Mouse (Mus musculus) limb, embryonic 11.5 days (tissue): ENCODE results near the gene Trappc10. TPM values are rescaled to one million over a fixed set of nuclear protein-coding genes. Genes with fewer than 3 reads are reported as not detected.

ENCODE experiments used
- ATAC-seq: fragments of 200-750 bp; cut with Nextera tagmentation; 2 replicates; pipeline ENCODE4 v1.8.0; 2017; ENCODE audit warnings: low read depth; ENCODE audit not compliant: insufficient number of reproducible peaks, low FRiP score, low TSS enrichment
- DNase-seq: peaks from one replicate; pipeline ENCODE4 v3.0.0-alpha.2; 2015; ENCODE audit warnings: low spot score
- H3K27ac ChIP-seq: fragments of 300-500 bp; sonication (generic); replicated peaks from 2 replicates; pipeline ENCODE4 v1.5.1; 2014; ENCODE audit warnings: low read depth, mild to moderate bottlenecking, low read length
- H3K27me3 ChIP-seq: fragments of 300-500 bp; sonication (generic); 2 replicates; pipeline ENCODE4 v1.6.1; 2014; ENCODE audit warnings: mild to moderate bottlenecking, low read length, mixed read lengths; ENCODE audit not compliant: control insufficient read depth, insufficient read depth
- H3K36me3 ChIP-seq: fragments of 300-500 bp; sonication (generic); 2 replicates; pipeline ENCODE4 v1.6.1; 2014; ENCODE audit warnings: mild to moderate bottlenecking, low read length, moderate library complexity, mixed read lengths; ENCODE audit not compliant: control insufficient read depth, insufficient read depth
- H3K4me1 ChIP-seq: fragments of 300-500 bp; sonication (generic); 2 replicates; pipeline ENCODE4 v1.6.1; 2014; ENCODE audit warnings: low read length, mixed read lengths; ENCODE audit not compliant: control insufficient read depth, insufficient read depth
- H3K4me2 ChIP-seq: fragments of 300-500 bp; sonication (generic); 2 replicates; pipeline ENCODE4 v1.6.1; 2014; ENCODE audit warnings: low read depth, mild to moderate bottlenecking, moderate library complexity; ENCODE audit not compliant: severe bottlenecking
- H3K4me3 ChIP-seq: fragments of 300-500 bp; sonication (generic); 2 replicates; pipeline ENCODE4 v1.5.1; 2014; ENCODE audit warnings: low read depth, low read length
- H3K9ac ChIP-seq: fragments of 300-500 bp; sonication (generic); 2 replicates; pipeline ENCODE4 v1.6.1; 2014; ENCODE audit warnings: mild to moderate bottlenecking, low read length
- H3K9me3 ChIP-seq: fragments of 300-500 bp; sonication (generic); 2 replicates; pipeline ENCODE4 v1.6.1; 2016; ENCODE audit warnings: low read length; ENCODE audit not compliant: control insufficient read depth
- WGBS: fragments of 180-500 bp; shearing (Covaris S2); extraction: QIAGEN DNeasy Blood & Tissue Kit; methylation state at CpG from one replicate; pipeline ENCODE4 v1.1.7; 2014; 5-methylcytosine and 5-hydroxymethylcytosine counted together
- polyA plus RNA-seq: library from polyadenylated mRNA; unstranded; fragments of >200 nt; fragmentation: Nextera tagmentation; extraction: Ambion mirVana; gene quantifications from 2 replicates; pipeline ENCODE4 v1.2.1, GENCODE M21; 2014

The Trappc10 gene
- polyA plus RNA-seq, 1 experiment from 2014 or later = 14.4 TPM

DNA sequence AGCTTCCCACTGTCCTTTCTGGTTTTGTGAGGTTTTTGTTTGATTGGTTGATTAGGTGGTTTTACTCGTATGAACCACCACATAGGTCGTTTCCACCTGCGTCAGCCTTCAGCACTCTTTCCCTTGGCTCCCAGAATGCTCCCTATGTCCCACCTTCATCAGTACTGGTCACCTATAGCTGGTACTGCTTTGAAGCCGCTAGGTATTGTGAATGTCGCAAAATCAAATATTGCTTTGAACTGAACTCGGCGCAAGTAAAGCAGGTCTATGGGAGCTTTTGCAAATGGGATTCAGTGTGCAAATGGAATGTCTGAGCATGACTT lies 745 bp upstream of the Trappc10 start:
- H3K9ac ChIP-seq = no peak overlapping the region; the same call in 1 of the 2 replicates
- H3K4me3 ChIP-seq = peak overlapping the region; percentile 91
- peak overlapping the region; percentile 96 for H3K4me2 ChIP-seq
- no peak for DNase-seq
- ATAC-seq = peak; percentile 38; the same call in 1 of the 2 replicates
- H3K4me1 ChIP-seq = peaks cover 6% of the 10 kb centered on the region; the same call in 1 of the 2 replicates
- no peaks in the 10 kb centered on the region for H3K27me3 ChIP-seq
- 25% methylated on average over 7 of the region's 7 CpGs for WGBS
- no peaks in the 10 kb centered on the region for H3K36me3 ChIP-seq
- no peak overlapping the region for H3K27ac ChIP-seq
- H3K9me3 ChIP-seq = no peaks in the 10 kb centered on the region

- H3K27me3 ChIP-seq = no peaks in the 10 kb centered on the region
- H3K27ac ChIP-seq = no peak overlapping the region
- peak overlapping the region; percentile 96 for H3K4me2 ChIP-seq
- WGBS = under 1% methylated on average over 27 of the region's 33 CpGs
- H3K4me1 ChIP-seq = peaks cover 6% of the 10 kb centered on the region; the same call in 1 of the 2 replicates
- H3K9ac ChIP-seq = peak overlapping the region; percentile 76
- ATAC-seq (peak; percentile 55), DNase-seq (no peak)
- no peaks in the 10 kb centered on the region for H3K9me3 ChIP-seq
- no peaks in the 10 kb centered on the region for H3K36me3 ChIP-seq
- peak overlapping the region; percentile 91 for H3K4me3 ChIP-seq
These were observed 393 bp downstream of the Trappc10 start for GRCm38 (mm10) chr10:78244058-78244437.

DNA sequence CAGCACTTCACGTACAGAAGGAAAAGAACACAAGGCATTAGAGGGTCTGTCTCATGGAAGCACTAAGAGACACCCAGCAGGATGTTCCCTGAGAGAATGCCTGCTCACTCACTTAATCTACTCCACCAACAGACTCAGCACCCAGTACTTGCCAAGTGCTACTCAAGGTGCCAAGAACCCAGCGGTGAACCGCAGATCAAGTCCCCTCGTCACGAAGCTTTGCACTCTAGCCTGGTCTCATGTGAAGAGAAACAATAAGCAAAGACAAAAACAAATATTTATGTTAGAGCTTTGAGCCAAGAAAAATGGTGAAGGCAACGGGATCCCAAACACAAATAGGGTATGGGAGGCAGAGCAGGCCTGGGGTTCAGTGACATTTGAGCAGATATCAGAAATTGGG lies 5.5 kb downstream of the Trappc10 start:
- Histone ChIP-seq H3K9ac (no peak overlapping the region), H3K27ac (no peak overlapping the region), H3K4me2 (no peak overlapping the region), H3K36me3 (no peaks in the 10 kb centered on the region), H3K4me1 (peaks cover 6% of the 10 kb centered on the region; the same call in 1 of the 2 replicates), H3K4me3 (no peak overlapping the region), H3K9me3 (no peaks in the 10 kb centered on the region), H3K27me3 (no peaks in the 10 kb centered on the region)
- 94% methylated on average over 6 of the region's 6 CpGs for WGBS
- ATAC-seq = no peak
- no peak for DNase-seq

DNA sequence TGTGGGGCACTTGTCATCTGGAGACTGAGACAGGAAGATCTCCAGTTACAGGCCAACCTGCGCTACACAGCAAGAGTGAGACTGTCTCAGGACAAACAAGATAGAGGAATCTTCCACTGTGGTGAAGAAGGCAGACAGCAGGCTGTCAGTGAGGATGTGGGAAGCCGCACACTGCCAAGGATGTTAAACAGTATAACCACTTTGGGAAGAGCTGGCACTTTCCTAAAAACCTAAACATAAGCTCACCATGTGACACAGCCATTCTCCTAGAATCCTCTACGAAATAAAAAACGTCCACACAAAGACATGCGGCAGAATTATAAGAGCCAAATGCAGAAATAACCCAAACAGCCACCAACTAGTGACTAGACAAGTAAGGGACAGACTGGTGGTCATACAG lies 6.1 kb downstream of the Trappc10 start:
- H3K36me3 ChIP-seq = no peaks in the 10 kb centered on the region
- no peak overlapping the region for H3K4me3 ChIP-seq
- H3K4me1 ChIP-seq = peaks cover 2% of the 10 kb centered on the region; the same call in 1 of the 2 replicates
- no peak overlapping the region for H3K4me2 ChIP-seq
- no peaks in the 10 kb centered on the region for H3K27me3 ChIP-seq
- 88% methylated on average over 5 of the region's 5 CpGs for whole genome bisulfite sequencing
- no peak overlapping the region for H3K9ac ChIP-seq
- ATAC-seq (no peak), DNase-seq (no peak)
- no peak overlapping the region for H3K27ac ChIP-seq
- no peaks in the 10 kb centered on the region for H3K9me3 ChIP-seq

- Histone ChIP-seq H3K27ac (no peak overlapping the region), H3K4me1 (no peaks in the 10 kb centered on the region), H3K27me3 (no peaks in the 10 kb centered on the region), H3K4me2 (no peak overlapping the region), H3K4me3 (no peak overlapping the region), H3K9ac (no peak overlapping the region), H3K36me3 (no peaks in the 10 kb centered on the region), H3K9me3 (no peaks in the 10 kb centered on the region)
- DNase-seq (no peak), ATAC-seq (no peak)
- WGBS = 93% methylated on average over 6 of the region's 6 CpGs
These were observed 6.6 kb downstream of the Trappc10 start for GRCm38 (mm10) chr10:78237809-78238208.

- Histone ChIP-seq H3K27me3 (no peaks in the 10 kb centered on the region), H3K27ac (no peak overlapping the region), H3K9me3 (no peaks in the 10 kb centered on the region), H3K4me3 (no peak overlapping the region), H3K4me2 (no peak overlapping the region), H3K4me1 (no peaks in the 10 kb centered on the region), H3K36me3 (no peaks in the 10 kb centered on the region), H3K9ac (no peak overlapping the region)
- no peak for DNase-seq
- 74% methylated on average over 8 of the region's 8 CpGs for WGBS
- ATAC-seq = no peak
These were observed 7.4 kb downstream of the Trappc10 start for GRCm38 (mm10) chr10:78236885-78237629.

- ATAC-seq (no peak), DNase-seq (no peak)
- no peaks in the 10 kb centered on the region for H3K4me1 ChIP-seq
- H3K27ac ChIP-seq = no peak overlapping the region
- WGBS = 91% methylated on average over 6 of the region's 6 CpGs
- H3K4me3 ChIP-seq = no peak overlapping the region
- no peak overlapping the region for H3K4me2 ChIP-seq
- no peaks in the 10 kb centered on the region for H3K9me3 ChIP-seq
- no peak overlapping the region for H3K9ac ChIP-seq
- no peaks in the 10 kb centered on the region for H3K36me3 ChIP-seq
- no peaks in the 10 kb centered on the region for H3K27me3 ChIP-seq
These were observed 10.7 kb downstream of the Trappc10 start for GRCm38 (mm10) chr10:78233756-78234155.

DNA sequence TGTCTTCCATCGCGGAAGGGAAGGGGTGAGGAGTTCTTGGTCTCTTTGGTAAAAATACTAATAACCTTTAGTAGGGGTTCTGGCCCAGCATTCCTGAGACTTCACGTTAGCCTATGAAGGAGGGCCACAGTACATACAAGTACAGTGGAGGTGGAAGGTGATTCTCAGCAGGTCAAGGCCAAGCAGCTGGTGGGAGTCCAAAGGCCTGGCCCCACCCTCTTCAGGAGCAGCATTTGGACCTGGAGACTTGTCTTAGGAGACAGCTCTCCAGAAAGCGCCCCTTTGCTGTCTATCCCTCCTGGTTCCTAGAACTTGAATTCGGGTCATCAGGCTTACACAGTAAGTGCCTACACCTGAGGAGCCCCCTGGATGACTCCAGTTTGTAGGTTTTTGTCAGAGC lies 11.3 kb downstream of the Trappc10 start:
- Histone ChIP-seq H3K9ac (no peak overlapping the region), H3K9me3 (no peaks in the 10 kb centered on the region), H3K27me3 (no peaks in the 10 kb centered on the region), H3K4me1 (no peaks in the 10 kb centered on the region), H3K36me3 (no peaks in the 10 kb centered on the region), H3K27ac (no peak overlapping the region), H3K4me2 (no peak overlapping the region), H3K4me3 (no peak overlapping the region)
- DNase-seq = no peak
- WGBS = 92% methylated on average over 5 of the region's 5 CpGs
- ATAC-seq = no peak
